Comparison of ENCODE assay signal across 18 mouse cellular contexts in the genomic region with DNA sequence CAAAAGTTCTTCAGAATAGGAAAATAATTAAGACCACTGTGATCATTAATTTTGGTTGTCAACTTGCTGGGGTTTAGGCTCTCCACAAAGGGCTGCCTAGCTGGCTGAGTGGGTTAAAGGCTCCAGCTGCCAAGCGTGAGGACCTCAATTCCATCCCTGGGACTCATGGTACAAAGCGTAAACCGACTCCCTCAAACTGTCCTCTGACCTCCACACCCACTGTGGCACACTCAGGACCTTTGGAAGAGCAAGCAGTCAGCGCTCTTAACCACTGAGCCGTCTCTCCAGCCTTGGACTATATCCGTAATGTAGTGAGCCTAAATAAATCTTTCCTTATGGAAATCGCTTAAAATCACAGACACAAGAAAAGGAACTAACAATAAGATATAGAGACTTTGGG. TPM values are rescaled to one million over a fixed set of nuclear protein-coding genes. Genes with fewer than 3 reads are reported as not detected.
"Had no signal": no experiment of that assay in that cellular context is flagged by ENCODE, and none has a peak within 500 bp of the region (broad histone marks: within the 10 kb centered on the region; RNA-seq: fewer than 3 reads in every experiment).

No protein-coding gene starts in this region.

- H3K36me3 ChIP-seq: liver, embryonic 13.5 days; neural tube, embryonic 15.5 days had no signal

- H3K9me3 ChIP-seq: limb, embryonic 13.5 days; liver, embryonic 13.5 days; midbrain, embryonic 10.5 days; neural tube, embryonic 15.5 days had no signal

- H3K4me1 ChIP-seq: midbrain, embryonic 10.5 days had no signal

- H3K9ac ChIP-seq: limb, embryonic 13.5 days; liver, embryonic 13.5 days; lung, embryonic 14.5 days; neural tube, embryonic 15.5 days had no signal

- H3K27me3 ChIP-seq: limb, embryonic 13.5 days; liver, embryonic 13.5 days; neural tube, embryonic 15.5 days had no signal

- H3K4me3 ChIP-seq: limb, embryonic 13.5 days; liver, embryonic 13.5 days; midbrain, embryonic 10.5 days; myocyte; neural tube, embryonic 15.5 days had no signal

- H3K4me2 ChIP-seq: limb, embryonic 13.5 days; liver, embryonic 13.5 days; lung, embryonic 14.5 days; neural tube, embryonic 15.5 days had no signal

- DNase-seq: kidney, adult 11 months; left cerebral cortex, postnatal 4 days; liver, embryonic 13.5 days; lung, embryonic 14.5 days; lung, postnatal 10 days; lung, postnatal 4 days; midbrain, embryonic 14.5 days; right cerebral cortex, adult 18-20 months; right cerebral cortex, postnatal 25 days; thymus, postnatal 36 days had no signal

- H3K27ac ChIP-seq: limb, embryonic 13.5 days; liver, embryonic 13.5 days; midbrain, embryonic 10.5 days; neural tube, embryonic 15.5 days had no signal

RNA-seq across cellular contexts. Expression of gene Lmod2, which starts 54.0 kb away (rescaled TPM):
- total RNA-seq: layer of hippocampus, postnatal 25 days; left cerebral cortex, postnatal 4 days; megakaryocyte, adult 5-6 weeks had no signal
- polyA plus RNA-seq: large intestine, adult 2 months; midbrain, embryonic 14.5 days; small intestine, adult 2 months had no signal
